Mouse (Mus musculus) limb, embryonic 11.5 days (tissue): ENCODE measurements around the gene Prc1. TPM values are rescaled to one million over a fixed set of nuclear protein-coding genes. Genes with fewer than 3 reads are reported as not detected.

ENCODE experiments used
- ATAC-seq: fragments of 200-750 bp; cut with Nextera tagmentation; 2 replicates; pipeline ENCODE4 v1.8.0; 2017; ENCODE audit warnings: low read depth; ENCODE audit not compliant: insufficient number of reproducible peaks, low FRiP score, low TSS enrichment
- DNase-seq: peaks from one replicate; pipeline ENCODE4 v3.0.0-alpha.2; 2015; ENCODE audit warnings: low spot score
- H3K27ac ChIP-seq: fragments of 300-500 bp; sonication (generic); replicated peaks from 2 replicates; pipeline ENCODE4 v1.5.1; 2014; ENCODE audit warnings: low read depth, mild to moderate bottlenecking, low read length
- H3K27me3 ChIP-seq: fragments of 300-500 bp; sonication (generic); 2 replicates; pipeline ENCODE4 v1.6.1; 2014; ENCODE audit warnings: mild to moderate bottlenecking, low read length, mixed read lengths; ENCODE audit not compliant: control insufficient read depth, insufficient read depth
- H3K36me3 ChIP-seq: fragments of 300-500 bp; sonication (generic); 2 replicates; pipeline ENCODE4 v1.6.1; 2014; ENCODE audit warnings: mild to moderate bottlenecking, low read length, moderate library complexity, mixed read lengths; ENCODE audit not compliant: control insufficient read depth, insufficient read depth
- H3K4me1 ChIP-seq: fragments of 300-500 bp; sonication (generic); 2 replicates; pipeline ENCODE4 v1.6.1; 2014; ENCODE audit warnings: low read length, mixed read lengths; ENCODE audit not compliant: control insufficient read depth, insufficient read depth
- H3K4me2 ChIP-seq: fragments of 300-500 bp; sonication (generic); 2 replicates; pipeline ENCODE4 v1.6.1; 2014; ENCODE audit warnings: low read depth, mild to moderate bottlenecking, moderate library complexity; ENCODE audit not compliant: severe bottlenecking
- H3K4me3 ChIP-seq: fragments of 300-500 bp; sonication (generic); 2 replicates; pipeline ENCODE4 v1.5.1; 2014; ENCODE audit warnings: low read depth, low read length
- H3K9ac ChIP-seq: fragments of 300-500 bp; sonication (generic); 2 replicates; pipeline ENCODE4 v1.6.1; 2014; ENCODE audit warnings: mild to moderate bottlenecking, low read length
- H3K9me3 ChIP-seq: fragments of 300-500 bp; sonication (generic); 2 replicates; pipeline ENCODE4 v1.6.1; 2016; ENCODE audit warnings: low read length; ENCODE audit not compliant: control insufficient read depth
- WGBS: fragments of 180-500 bp; shearing (Covaris S2); extraction: QIAGEN DNeasy Blood & Tissue Kit; methylation state at CpG from one replicate; pipeline ENCODE4 v1.1.7; 2014; 5-methylcytosine and 5-hydroxymethylcytosine counted together
- polyA plus RNA-seq: library from polyadenylated mRNA; unstranded; fragments of >200 nt; fragmentation: Nextera tagmentation; extraction: Ambion mirVana; gene quantifications from 2 replicates; pipeline ENCODE4 v1.2.1, GENCODE M21; 2014

The Prc1 gene
- polyA plus RNA-seq, 1 experiment from 2014 or later = 150 TPM

GRCm38 (mm10) chr7:80356351-80356750, 62.1 kb downstream of the Prc1 start:
- Histone ChIP-seq H3K36me3 (peaks cover 36% of the 10 kb centered on the region), H3K4me3 (no peak overlapping the region), H3K27ac (no peak overlapping the region), H3K9me3 (no peaks in the 10 kb centered on the region), H3K9ac (no peak overlapping the region), H3K4me2 (no peak overlapping the region), H3K27me3 (no peaks in the 10 kb centered on the region), H3K4me1 (no peaks in the 10 kb centered on the region)
- DNase-seq (no peak), ATAC-seq (no peak)
- WGBS = 97% methylated on average over 13 of the region's 13 CpGs

- ATAC-seq (no peak), DNase-seq (no peak)
- no peak overlapping the region for H3K27ac ChIP-seq
- no peaks in the 10 kb centered on the region for H3K4me1 ChIP-seq
- H3K4me3 ChIP-seq = no peak overlapping the region
- no peaks in the 10 kb centered on the region for H3K27me3 ChIP-seq
- H3K4me2 ChIP-seq = no peak overlapping the region
- WGBS = 77% methylated on average over 8 of the region's 8 CpGs
- H3K36me3 ChIP-seq = peaks cover 35% of the 10 kb centered on the region
- no peak overlapping the region for H3K9ac ChIP-seq
- H3K9me3 ChIP-seq = no peaks in the 10 kb centered on the region
Observed at GRCm38 (mm10) chr7:80357156-80357555, 62.9 kb downstream of the Prc1 start.

- WGBS = 84% methylated on average over 4 of the region's 4 CpGs
- no peaks in the 10 kb centered on the region for H3K4me1 ChIP-seq
- no peak for DNase-seq
- no peak overlapping the region for H3K4me3 ChIP-seq
- no peaks in the 10 kb centered on the region for H3K27me3 ChIP-seq
- no peak overlapping the region for H3K27ac ChIP-seq
- peaks cover 35% of the 10 kb centered on the region for H3K36me3 ChIP-seq
- H3K4me2 ChIP-seq = no peak overlapping the region
- H3K9me3 ChIP-seq = no peaks in the 10 kb centered on the region
- no peak overlapping the region for H3K9ac ChIP-seq
- ATAC-seq = no peak
Observed at GRCm38 (mm10) chr7:80358039-80358438, 63.8 kb downstream of the Prc1 start.

- H3K27me3 ChIP-seq = no peaks in the 10 kb centered on the region
- no peak overlapping the region for H3K9ac ChIP-seq
- H3K27ac ChIP-seq = no peak overlapping the region
- no peaks in the 10 kb centered on the region for H3K4me1 ChIP-seq
- WGBS = 61% methylated on average over 3 of the region's 3 CpGs
- peaks cover 35% of the 10 kb centered on the region for H3K36me3 ChIP-seq
- H3K4me2 ChIP-seq = no peak overlapping the region
- DNase-seq (no peak), ATAC-seq (no peak)
- no peaks in the 10 kb centered on the region for H3K9me3 ChIP-seq
- H3K4me3 ChIP-seq = no peak overlapping the region
Observed at GRCm38 (mm10) chr7:80360435-80360834, 66.2 kb downstream of the Prc1 start.

- 84% methylated on average over 2 of the region's 2 CpGs for WGBS
- H3K27me3 ChIP-seq = no peaks in the 10 kb centered on the region
- DNase-seq (no peak), ATAC-seq (no peak)
- peaks cover 9% of the 10 kb centered on the region; the same call in 1 of the 2 replicates for H3K4me1 ChIP-seq
- no peak overlapping the region for H3K4me3 ChIP-seq
- H3K4me2 ChIP-seq = no peak overlapping the region
- H3K9ac ChIP-seq = no peak overlapping the region
- peaks cover 33% of the 10 kb centered on the region for H3K36me3 ChIP-seq
- H3K9me3 ChIP-seq = no peaks in the 10 kb centered on the region
- no peak overlapping the region for H3K27ac ChIP-seq
Observed at GRCm38 (mm10) chr7:80365759-80366158, 71.5 kb downstream of the Prc1 start.

Other genes with a start within 250 kb of the Prc1 start
- 540 and 555 TPM in 2 replicates for gene Idh2, start 179.1 kb upstream of the Prc1 start, polyA plus RNA-seq
- gene Sema4b, start 107.6 kb upstream of the Prc1 start, polyA plus RNA-seq = 8.3 and 9.0 TPM in 2 replicates
- gene Cib1, start 61.6 kb upstream of the Prc1 start, polyA plus RNA-seq = 55.5 and 60.8 TPM in 2 replicates
- 4.6 and 4.8 TPM in 2 replicates for gene Gdpgp1, start 61.6 kb upstream of the Prc1 start, polyA plus RNA-seq
- gene Ttll13, start 48.1 kb upstream of the Prc1 start, polyA plus RNA-seq = 0.30 and 0.91 TPM in 2 replicates
- 47.4 and 49.0 TPM in 2 replicates for gene Ngrn, start 33.2 kb upstream of the Prc1 start, polyA plus RNA-seq
- gene Vps33b, start 24.8 kb upstream of the Prc1 start, polyA plus RNA-seq = 13.0 and 18.9 TPM in 2 replicates
- 10.5 and 11.0 TPM in 2 replicates for gene Rccd1, start 30.0 kb downstream of the Prc1 start, polyA plus RNA-seq
- gene Unc45a, start 46.6 kb downstream of the Prc1 start, polyA plus RNA-seq = 34.7 and 38.0 TPM in 2 replicates
- gene Hddc3, start 48.7 kb downstream of the Prc1 start, polyA plus RNA-seq = 25.7 and 27.5 TPM in 2 replicates
- 12.5 and 15.1 TPM in 2 replicates for gene Man2a2, start 76.9 kb downstream of the Prc1 start, polyA plus RNA-seq
- gene Fes, start 93.5 kb downstream of the Prc1 start, polyA plus RNA-seq = 7.6 and 8.4 TPM in 2 replicates
- gene Furin, start 111.0 kb downstream of the Prc1 start, polyA plus RNA-seq = 9.2 and 10.0 TPM in 2 replicates
- 51.8 and 59.0 TPM in 2 replicates for gene Blm, start 240.7 kb downstream of the Prc1 start, polyA plus RNA-seq